Mouse (Mus musculus): ENCODE data around the gene Nfkbib.

- TF ChIP-seq CTCF (IDR thresholded peaks at IDR 0.05; ENCODE audit: insufficient read depth, low read depth, low read length) (no peak), POLR2A (IDR thresholded peaks at IDR 0.05; ENCODE audit: insufficient read depth, low read depth, low read length) (no peak)
Measured at GRCm38 (mm10) chr7:28795832-28796231, 28.5 kb upstream of the Nfkbib start.

Data from olfactory bulb, adult 2 months (tissue).